Comparison of ENCODE assay signal across 13 mouse cellular contexts in genomic region chr2:27469292-27469990, GRCm38 (mm10). TPM values are rescaled to one million over a fixed set of nuclear protein-coding genes. Genes with fewer than 3 reads are reported as not detected.
DNase-seq lines count a peak whose midpoint lies in the region; ATAC-seq and TF ChIP-seq lines count a peak whose summit lies in the region.
"Had no signal": no experiment of that assay in that cellular context is flagged by ENCODE, and none has a peak within 500 bp of the region (broad histone marks: within the 10 kb centered on the region; RNA-seq: fewer than 3 reads in every experiment).

No protein-coding gene starts in this region.

- no peak overlapping the region for H3K27ac ChIP-seq in embryonic facial prominence, embryonic 13.5 days
- H3K27ac ChIP-seq in embryonic facial prominence, embryonic 10.5 days (replicated peaks) = no peak overlapping the region
- H3K27ac ChIP-seq in lung, embryonic 14.5 days (ENCODE audit: low read depth) = no peak overlapping the region
- H3K27ac ChIP-seq in bone marrow, adult 2 months (ENCODE audit: control insufficient read depth, insufficient read depth, low read depth, low read length, poor library complexity) = peak overlapping the region; percentile 48
- peak overlapping the region; percentile 84 for H3K27ac ChIP-seq in liver, embryonic 16.5 days (ENCODE audit: low read length)
- H3K27ac ChIP-seq: forebrain, embryonic 13.5 days; hindbrain, postnatal 0 days; limb, embryonic 12.5 days had no signal

- peaks cover 62% of the 10 kb centered on the region for H3K36me3 ChIP-seq in embryonic facial prominence, embryonic 13.5 days
- peaks cover 91% of the 10 kb centered on the region for H3K36me3 ChIP-seq in embryonic facial prominence, embryonic 10.5 days (replicated peaks)
- peaks cover 77% of the 10 kb centered on the region for H3K36me3 ChIP-seq in lung, embryonic 14.5 days (ENCODE audit: insufficient read depth)
- H3K36me3 ChIP-seq in liver, embryonic 16.5 days (ENCODE audit: control insufficient read depth, insufficient read depth) = no peaks in the 10 kb centered on the region

- no peak for DNase-seq in embryonic facial prominence, embryonic 10.5 days (ENCODE audit: low spot score)
- DNase-seq in lung, embryonic 14.5 days = no peak
- DNase-seq in lung, postnatal 10 days = no peak
- DNase-seq in thymus, postnatal 14 days = no peak
- DNase-seq in layer of hippocampus, postnatal 10 days (ENCODE audit: low spot score in 2 of 2) = no peak
- DNase-seq: cerebellum, adult 9-10 months; thymus, adult 2 months had no signal

- peaks cover 64% of the 10 kb centered on the region for H3K4me1 ChIP-seq in embryonic facial prominence, embryonic 13.5 days
- peaks cover 65% of the 10 kb centered on the region for H3K4me1 ChIP-seq in embryonic facial prominence, embryonic 10.5 days
- peaks cover 15% of the 10 kb centered on the region for H3K4me1 ChIP-seq in lung, embryonic 14.5 days (ENCODE audit: insufficient read depth)
- peaks cover 26% of the 10 kb centered on the region for H3K4me1 ChIP-seq in bone marrow, adult 2 months (ENCODE audit: control insufficient read depth, insufficient read depth, low read length)
- H3K4me1 ChIP-seq in liver, embryonic 16.5 days (ENCODE audit: control insufficient read depth, low read depth, low read length) = peaks cover 63% of the 10 kb centered on the region

- TF ChIP-seq POLR2A in bone marrow, adult 2 months (IDR thresholded peaks at IDR 0.05; ENCODE audit: borderline replicate concordance, control insufficient read depth, low read depth, low read length) = no peak

- H3K9me3 ChIP-seq in embryonic facial prominence, embryonic 13.5 days = no peaks in the 10 kb centered on the region
- no peaks in the 10 kb centered on the region for H3K9me3 ChIP-seq in embryonic facial prominence, embryonic 10.5 days
- H3K9me3 ChIP-seq in lung, embryonic 14.5 days (ENCODE audit: low read depth, low read length) = no peaks in the 10 kb centered on the region
- no peaks in the 10 kb centered on the region for H3K9me3 ChIP-seq in liver, embryonic 16.5 days (replicated peaks; ENCODE audit: control insufficient read depth, low read length)
- H3K9me3 ChIP-seq: forebrain, embryonic 13.5 days; limb, embryonic 12.5 days had no signal

- H3K4me3 ChIP-seq in embryonic facial prominence, embryonic 13.5 days = no peak overlapping the region
- H3K4me3 ChIP-seq in embryonic facial prominence, embryonic 10.5 days = no peak overlapping the region
- no peak overlapping the region for H3K4me3 ChIP-seq in lung, embryonic 14.5 days (ENCODE audit: low read depth, low read length)
- peak overlapping the region; percentile 4 for H3K4me3 ChIP-seq in bone marrow, adult 2 months (replicated peaks; ENCODE audit: control insufficient read depth, low read depth, low read length)
- H3K4me3 ChIP-seq in liver, embryonic 16.5 days (ENCODE audit: low read depth, low read length) = no peak overlapping the region
- H3K4me3 ChIP-seq: forebrain, embryonic 13.5 days; limb, embryonic 12.5 days had no signal

- WGBS in embryonic facial prominence, embryonic 13.5 days = 66% methylated on average over 4 of the region's 4 CpGs
- WGBS in embryonic facial prominence, embryonic 10.5 days = 82% methylated on average over 4 of the region's 4 CpGs
- 68% methylated on average over 4 of the region's 4 CpGs for WGBS in lung, embryonic 14.5 days
- WGBS in bone marrow, adult 2 months = 26% methylated on average over 4 of the region's 4 CpGs
- WGBS in liver, embryonic 16.5 days (ENCODE audit: insufficient replicate concordance) = 46% methylated on average over 4 of the region's 4 CpGs

- H3K4me2 ChIP-seq in embryonic facial prominence, embryonic 13.5 days = no peak overlapping the region
- H3K4me2 ChIP-seq in lung, embryonic 14.5 days = no peak overlapping the region
- H3K4me2 ChIP-seq in liver, embryonic 16.5 days (ENCODE audit: low read depth, low read length) = peak overlapping the region; percentile 21
- H3K4me2 ChIP-seq: forebrain, embryonic 13.5 days; limb, embryonic 12.5 days had no signal

- TF ChIP-seq CTCF in lung, embryonic 14.5 days (IDR thresholded peaks at IDR 0.05; ENCODE audit: low read depth) = no peak
- TF ChIP-seq CTCF in bone marrow, adult 2 months (IDR thresholded peaks at IDR 0.05; ENCODE audit: control insufficient read depth, insufficient read depth, low read length) = no peak

- no peaks in the 10 kb centered on the region for H3K27me3 ChIP-seq in embryonic facial prominence, embryonic 13.5 days
- no peaks in the 10 kb centered on the region for H3K27me3 ChIP-seq in embryonic facial prominence, embryonic 10.5 days (replicated peaks; ENCODE audit: low read depth, poor library complexity, severe bottlenecking)
- H3K27me3 ChIP-seq in lung, embryonic 14.5 days (ENCODE audit: insufficient read depth, low read length) = no peaks in the 10 kb centered on the region
- H3K27me3 ChIP-seq in liver, embryonic 16.5 days (ENCODE audit: control insufficient read depth, insufficient read depth, low read depth, low read length) = no peaks in the 10 kb centered on the region
- H3K27me3 ChIP-seq: forebrain, embryonic 13.5 days; limb, embryonic 12.5 days had no signal

- no peak for ATAC-seq in embryonic facial prominence, embryonic 13.5 days (ENCODE audit: insufficient number of reproducible peaks, insufficient read depth, low FRiP score, low TSS enrichment, low read depth)
- no peak for ATAC-seq in lung, embryonic 14.5 days (ENCODE audit: insufficient read depth)
- ATAC-seq in liver, embryonic 16.5 days (ENCODE audit: low read depth) = peak; percentile 4; the same call in 1 of the 2 replicates
- ATAC-seq: forebrain, embryonic 13.5 days; hindbrain, postnatal 0 days had no signal

- peak overlapping the region; percentile 32; the same call in 1 of the 2 replicates for H3K9ac ChIP-seq in embryonic facial prominence, embryonic 13.5 days
- peak overlapping the region; percentile 16; the same call in 1 of the 2 replicates for H3K9ac ChIP-seq in lung, embryonic 14.5 days
- peak overlapping the region; percentile 31; the same call in 1 of the 2 replicates for H3K9ac ChIP-seq in liver, embryonic 16.5 days (ENCODE audit: low read depth, low read length)
- H3K9ac ChIP-seq: forebrain, embryonic 13.5 days; limb, embryonic 12.5 days had no signal

RNA-seq across cellular contexts. Expression of gene Brd3os, which starts 27.3 kb away (rescaled TPM):
- 15.4 and 15.7 TPM in 2 replicates for polyA plus RNA-seq in embryonic facial prominence, embryonic 13.5 days (2015; fragmentation: Nextera tagmentation; extraction: Ambion mirVana)
- 8.8 and 8.9 TPM in 2 replicates for polyA plus RNA-seq in embryonic facial prominence, embryonic 10.5 days (2016; fragmentation: Nextera tagmentation; extraction: Ambion mirVana)
- 7.0 and 8.1 TPM in 2 replicates for polyA plus RNA-seq in lung, embryonic 14.5 days (2014; fragmentation: Nextera tagmentation; extraction: Ambion mirVana)
- 0.68 and 1.3 TPM in 2 replicates for polyA plus RNA-seq in bone marrow, adult 2 months (2011; ENCODE audit: insufficient read depth, insufficient read length, low replicate concordance, missing spikeins)
- polyA plus RNA-seq in liver, embryonic 16.5 days (2015; fragmentation: Nextera tagmentation; extraction: Ambion mirVana) = 0.32 and 0.67 TPM in 2 replicates
- total RNA-seq in layer of hippocampus, postnatal 10 days (2021) = 10 to 100 TPM; 25.3 to 26.6 TPM

RNA-seq across cellular contexts. Expression of gene Brd3, which starts 38.0 kb away (rescaled TPM):
- polyA plus RNA-seq in embryonic facial prominence, embryonic 13.5 days (2015; fragmentation: Nextera tagmentation; extraction: Ambion mirVana) = 116 and 138 TPM in 2 replicates
- 189 and 195 TPM in 2 replicates for polyA plus RNA-seq in embryonic facial prominence, embryonic 10.5 days (2016; fragmentation: Nextera tagmentation; extraction: Ambion mirVana)
- 126 and 141 TPM in 2 replicates for polyA plus RNA-seq in lung, embryonic 14.5 days (2014; fragmentation: Nextera tagmentation; extraction: Ambion mirVana)
- 19.3 and 33.0 TPM in 2 replicates for polyA plus RNA-seq in bone marrow, adult 2 months (2011; ENCODE audit: insufficient read depth, insufficient read length, low replicate concordance, missing spikeins)
- 21.5 and 24.3 TPM in 2 replicates for polyA plus RNA-seq in liver, embryonic 16.5 days (2015; fragmentation: Nextera tagmentation; extraction: Ambion mirVana)
- total RNA-seq in layer of hippocampus, postnatal 10 days (2021) = 10 to 100 TPM; 79.7 to 80.2 TPM

RNA-seq across cellular contexts. Expression of gene Vav2, which starts 42.6 kb away (rescaled TPM):
- 5.2 and 5.4 TPM in 2 replicates for polyA plus RNA-seq in embryonic facial prominence, embryonic 13.5 days (2015; fragmentation: Nextera tagmentation; extraction: Ambion mirVana)
- 10.3 and 11.3 TPM in 2 replicates for polyA plus RNA-seq in embryonic facial prominence, embryonic 10.5 days (2016; fragmentation: Nextera tagmentation; extraction: Ambion mirVana)
- polyA plus RNA-seq in lung, embryonic 14.5 days (2014; fragmentation: Nextera tagmentation; extraction: Ambion mirVana) = 8.6 and 8.8 TPM in 2 replicates
- 11.0 and 18.8 TPM in 2 replicates for polyA plus RNA-seq in bone marrow, adult 2 months (2011; ENCODE audit: insufficient read depth, insufficient read length, low replicate concordance, missing spikeins)
- polyA plus RNA-seq in liver, embryonic 16.5 days (2015; fragmentation: Nextera tagmentation; extraction: Ambion mirVana) = 4.9 and 5.9 TPM in 2 replicates
- total RNA-seq in layer of hippocampus, postnatal 10 days (2021) = 10 to 100 TPM; 30.3 to 33.4 TPM

RNA-seq across cellular contexts. Expression of gene Wdr5, which starts 45.5 kb away (rescaled TPM):
- 57.4 and 57.9 TPM in 2 replicates for polyA plus RNA-seq in embryonic facial prominence, embryonic 13.5 days (2015; fragmentation: Nextera tagmentation; extraction: Ambion mirVana)
- polyA plus RNA-seq in embryonic facial prominence, embryonic 10.5 days (2016; fragmentation: Nextera tagmentation; extraction: Ambion mirVana) = 81.5 and 86.2 TPM in 2 replicates
- 63.6 and 71.3 TPM in 2 replicates for polyA plus RNA-seq in lung, embryonic 14.5 days (2014; fragmentation: Nextera tagmentation; extraction: Ambion mirVana)
- polyA plus RNA-seq in bone marrow, adult 2 months (2011; ENCODE audit: insufficient read depth, insufficient read length, low replicate concordance, missing spikeins) = 30.2 and 41.6 TPM in 2 replicates
- 22.2 and 22.4 TPM in 2 replicates for polyA plus RNA-seq in liver, embryonic 16.5 days (2015; fragmentation: Nextera tagmentation; extraction: Ambion mirVana)
- 10 to 100 TPM; 42.8 to 44.2 TPM for total RNA-seq in layer of hippocampus, postnatal 10 days (2021)

Comparison
In these comparisons a context has a peak if more than half of its experiments do, and no peak if none do; other contexts are left out.
1. H3K27ac ChIP-seq: peak in bone marrow, adult 2 months (single experiment) and liver, embryonic 16.5 days (single experiment); none in embryonic facial prominence, embryonic 13.5 days (single experiment), embryonic facial prominence, embryonic 10.5 days (single experiment) and lung, embryonic 14.5 days (single experiment).
2. Peak in every context shown above with its lines, with median percentiles within 50 percentile points of each other: H3K9ac ChIP-seq.